Mouse (Mus musculus): ENCODE data around the gene Ankrd60.
A peak's percentile ranks its signal among the peaks of the same experiment; 100 is the strongest.

Ankrd60 gene

GRCm38 (mm10) chr2:173585387-173586117, 7.4 kb upstream of the Ankrd60 start:
- DNase-seq (ENCODE audit: low read depth, low spot score), result peak; percentile 77

- DNase-seq (ENCODE audit: low read depth, low spot score), result no peak
Measured at GRCm38 (mm10) chr2:173584361-173584760, 6.2 kb upstream of the Ankrd60 start.

GRCm38 (mm10) chr2:173583455-173583854, 5.3 kb upstream of the Ankrd60 start:
- DNase-seq (ENCODE audit: low read depth, low spot score), result peak; percentile 71

GRCm38 (mm10) chr2:173582903-173583302, 4.7 kb upstream of the Ankrd60 start:
- no peak for DNase-seq (ENCODE audit: low read depth, low spot score)

- DNase-seq (ENCODE audit: low read depth, low spot score), result no peak
Measured at GRCm38 (mm10) chr2:173581096-173581495, 2.9 kb upstream of the Ankrd60 start.

- no peak for DNase-seq (ENCODE audit: low read depth, low spot score)
Measured at GRCm38 (mm10) chr2:173578595-173578994, 430 bp upstream of the Ankrd60 start.

GRCm38 (mm10) chr2:173564179-173564578, 14.0 kb downstream of the Ankrd60 start:
- DNase-seq (ENCODE audit: low read depth, low spot score), result peak; percentile 36

- no peak for DNase-seq (ENCODE audit: low read depth, low spot score)
Measured at GRCm38 (mm10) chr2:173563336-173563735, 14.8 kb downstream of the Ankrd60 start.

GRCm38 (mm10) chr2:173561851-173562442, 16.2 kb downstream of the Ankrd60 start:
- peak; percentile 56 for DNase-seq (ENCODE audit: low read depth, low spot score)

- no peak for DNase-seq (ENCODE audit: low read depth, low spot score)
Measured at GRCm38 (mm10) chr2:173558754-173559396, 19.3 kb downstream of the Ankrd60 start.

- peak; percentile 74 for DNase-seq (ENCODE audit: low read depth, low spot score)
Measured at GRCm38 (mm10) chr2:173553863-173554262, 24.3 kb downstream of the Ankrd60 start.

GRCm38 (mm10) chr2:173550681-173551080, 27.5 kb downstream of the Ankrd60 start:
- DNase-seq (ENCODE audit: low read depth, low spot score), result no peak

GRCm38 (mm10) chr2:173549236-173549635, 28.9 kb downstream of the Ankrd60 start:
- no peak for DNase-seq (ENCODE audit: low read depth, low spot score)

GRCm38 (mm10) chr2:173545992-173546703, 32.0 kb downstream of the Ankrd60 start:
- peak; percentile 90 for DNase-seq (ENCODE audit: low read depth, low spot score)

- no peak for DNase-seq (ENCODE audit: low read depth, low spot score)
Measured at GRCm38 (mm10) chr2:173542716-173543115, 35.4 kb downstream of the Ankrd60 start.

- DNase-seq (ENCODE audit: low read depth, low spot score), result no peak
Measured at GRCm38 (mm10) chr2:173541748-173542147, 36.4 kb downstream of the Ankrd60 start.

- no peak for DNase-seq (ENCODE audit: low read depth, low spot score)
Measured at GRCm38 (mm10) chr2:173539781-173540180, 38.4 kb downstream of the Ankrd60 start.

GRCm38 (mm10) chr2:173535886-173536285, 42.3 kb downstream of the Ankrd60 start:
- no peak for DNase-seq (ENCODE audit: low read depth, low spot score)

GRCm38 (mm10) chr2:173535390-173535789, 42.8 kb downstream of the Ankrd60 start:
- no peak for DNase-seq (ENCODE audit: low read depth, low spot score)

GRCm38 (mm10) chr2:173534581-173534980, 43.6 kb downstream of the Ankrd60 start:
- DNase-seq (ENCODE audit: low read depth, low spot score), result no peak

- no peak for DNase-seq (ENCODE audit: low read depth, low spot score)
Measured at GRCm38 (mm10) chr2:173532711-173533462, 45.3 kb downstream of the Ankrd60 start.
